Mouse (Mus musculus) CD4-positive, CD25-positive, alpha-beta regulatory T cell, adult 9 weeks (primary cell): Measurements from ENCODE around the gene Glmp. TPM values are rescaled to one million over a fixed set of nuclear protein-coding genes. Genes with fewer than 3 reads are reported as not detected.

Experiments used
- polyA plus RNA-seq: library from polyadenylated mRNA; unstranded; fragments of 100-300 nt; shearing (Covaris generic); gene quantifications from one replicate; pipeline ENCODE4 v1.2.1, GENCODE M21; 2017

Glmp gene
- 385 TPM for polyA plus RNA-seq

DNA sequence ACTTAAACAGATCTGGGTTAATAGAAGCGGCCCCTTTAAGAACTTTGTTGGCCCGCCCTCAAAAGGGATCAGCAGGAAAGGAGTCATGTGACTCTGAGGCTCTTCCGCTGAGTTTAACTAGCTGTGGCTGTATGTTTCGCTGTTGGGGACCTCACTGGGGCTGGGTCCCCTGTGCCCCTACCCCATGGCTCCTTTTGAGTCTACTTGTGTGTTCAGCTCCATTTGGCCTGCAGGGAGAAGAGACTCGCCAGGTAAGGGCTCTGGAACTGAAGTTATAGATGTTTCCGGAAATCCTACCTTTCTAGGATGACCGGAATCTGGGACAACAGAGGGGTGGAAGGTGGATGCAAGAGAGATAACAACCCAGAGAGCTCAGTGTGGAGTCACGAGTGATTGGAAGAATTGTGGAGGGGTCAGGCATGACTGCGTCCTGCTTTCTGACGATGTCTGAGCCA is at the start of gene Glmp:
Gene Glmp, plus strand, starts transcription at position 73 of the 455 bp plus-strand sequence.

DNA sequence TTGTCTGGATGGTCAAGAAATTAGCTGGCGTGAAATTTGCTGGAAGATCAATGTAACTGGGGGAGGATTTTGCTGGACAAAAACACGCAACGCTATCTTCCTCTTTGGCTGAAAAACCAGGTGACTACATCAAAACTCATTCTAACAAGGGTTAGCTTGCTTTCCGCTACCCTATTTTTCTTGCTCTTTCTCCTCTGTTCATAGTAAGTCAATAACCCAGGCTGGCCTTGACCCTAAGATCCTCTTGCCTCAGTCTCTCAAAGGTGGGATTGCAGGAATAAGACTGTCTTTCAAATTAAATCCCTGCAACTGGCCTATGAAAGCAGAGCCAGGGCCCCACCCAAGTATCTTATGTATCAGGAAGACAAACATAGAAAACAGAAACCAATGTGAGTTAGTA is 37.7 kb upstream of the Glmp start, which contains the start of gene Gm38392:
Gene Gm38392, minus strand, starts transcription at position 101 of the 400 bp plus-strand sequence.

DNA sequence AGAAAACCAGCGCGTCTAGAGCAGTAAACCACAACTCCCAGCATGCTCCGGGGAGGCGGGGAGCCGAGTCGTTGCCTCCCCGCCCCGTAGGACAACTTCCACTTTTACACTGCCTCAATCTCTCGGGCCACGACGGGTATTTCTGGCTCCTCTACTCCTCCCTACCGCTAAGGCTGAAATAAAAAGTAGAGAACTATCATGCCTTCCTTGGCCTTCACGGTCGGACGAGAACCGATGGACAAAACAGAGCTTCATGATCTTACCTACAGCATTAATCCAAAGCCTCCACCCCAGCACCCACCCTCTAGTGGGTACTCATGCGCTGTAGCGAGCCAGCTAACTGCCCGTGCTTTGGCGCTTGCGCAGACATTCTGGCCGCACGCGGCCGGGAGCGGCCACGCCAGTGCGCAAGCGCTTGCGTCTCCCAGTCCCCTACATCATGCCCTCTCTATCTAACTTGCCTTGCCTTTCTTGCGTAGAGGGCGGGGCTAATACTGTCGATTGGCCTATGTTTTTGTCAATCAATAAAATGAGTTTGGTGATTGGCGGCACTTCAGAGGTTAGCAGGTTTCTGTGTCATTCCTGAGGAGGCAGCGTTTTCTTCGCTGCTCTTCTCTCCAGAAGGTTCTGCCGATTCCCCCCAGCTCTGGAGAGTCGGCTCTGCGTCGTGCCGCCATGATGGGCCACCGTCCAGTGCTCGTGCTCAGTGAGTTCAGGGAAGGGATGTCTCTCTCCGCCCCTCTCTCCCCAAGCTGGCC is 28.1 kb upstream of the Glmp start, which contains the start of the genes Tsacc and Cct3:
Gene Tsacc, minus strand, starts transcription at position 439 of the 758 bp plus-strand sequence.
Gene Cct3, plus strand, starts transcription at position 556 of the 758 bp plus-strand sequence.

DNA sequence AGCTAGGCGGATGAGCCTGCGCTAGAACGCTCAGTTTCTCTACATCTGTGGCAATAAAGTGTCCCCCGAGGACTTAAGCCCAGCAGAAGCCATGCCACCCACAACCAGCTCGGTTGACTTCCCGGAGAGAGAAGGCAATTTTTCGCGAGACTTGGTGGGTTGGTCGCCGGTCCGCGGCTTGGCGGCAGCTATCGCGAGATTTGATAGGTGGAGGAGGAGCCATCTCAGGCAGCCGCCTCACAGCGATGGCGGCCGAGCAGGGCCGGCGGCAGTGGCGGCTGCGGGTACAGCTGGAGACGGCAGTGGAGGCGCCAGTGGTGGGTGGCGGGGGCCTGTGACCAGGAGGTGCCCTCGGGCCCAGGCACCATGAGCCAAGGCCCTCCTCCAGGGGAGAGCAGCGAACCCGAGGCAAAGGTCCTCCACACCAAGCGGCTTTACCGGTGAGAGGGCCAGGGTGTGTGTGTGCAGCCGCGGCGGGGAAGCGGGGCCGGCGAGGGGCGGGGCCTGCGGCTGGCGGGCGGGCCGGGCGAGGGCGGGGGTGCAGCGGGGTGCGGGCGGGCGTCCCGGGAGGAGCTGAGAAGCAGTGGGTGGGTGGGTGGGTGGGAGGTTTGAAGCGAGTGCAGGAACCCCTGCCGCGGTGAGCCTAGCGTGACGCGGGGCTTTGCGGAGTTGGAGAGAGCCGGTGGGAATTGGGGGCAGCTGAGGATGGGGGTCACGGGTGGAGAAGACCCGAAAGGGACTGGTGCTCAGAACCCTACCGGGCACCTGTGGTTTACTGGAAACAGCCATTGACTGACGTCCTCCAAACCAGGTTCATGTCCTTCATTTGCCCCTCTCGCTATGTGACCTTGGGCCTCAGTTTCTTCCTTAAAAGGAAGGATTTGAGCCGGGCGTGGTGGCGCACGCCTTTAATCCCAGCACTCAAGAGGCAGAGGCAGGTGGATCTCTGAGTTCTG is 11.5 kb downstream of the Glmp start, which contains the start of the genes Tmem79 and Smg5:
Gene Tmem79, minus strand, starts transcription at position 91 of the 956 bp plus-strand sequence.
Gene Smg5, plus strand, starts transcription at position 203 of the 956 bp plus-strand sequence.

DNA sequence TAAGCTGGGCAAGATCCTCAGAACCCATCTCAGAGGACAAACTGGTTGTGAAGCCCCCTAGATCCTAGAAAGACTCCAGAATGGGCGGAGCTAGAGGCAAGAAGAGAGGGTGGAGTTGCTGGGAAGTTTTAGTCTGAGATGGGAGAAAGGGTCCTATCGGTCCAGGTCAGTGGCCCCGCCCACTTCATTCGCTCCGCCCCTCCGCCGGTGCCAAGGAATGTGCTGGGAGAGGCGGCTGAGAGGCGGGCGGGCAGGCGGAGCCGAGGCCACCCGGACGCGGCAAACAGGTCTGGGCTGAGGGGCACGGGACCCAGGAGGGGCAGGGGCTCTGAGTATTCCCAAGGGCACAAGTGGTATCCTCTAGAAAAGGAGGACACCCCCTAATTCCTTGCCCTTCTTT is 39.5 kb downstream of the Glmp start, which contains the start of gene Paqr6:
Gene Paqr6, plus strand, starts transcription at position 248 of the 400 bp plus-strand sequence.

GRCm38 (mm10) chr3:88372643-88373042 is 47.8 kb downstream of the Glmp start, which contains the start of gene Bglap3:
TSS of gene Bglap3 (minus strand) at chr3:88372743.

DNA sequence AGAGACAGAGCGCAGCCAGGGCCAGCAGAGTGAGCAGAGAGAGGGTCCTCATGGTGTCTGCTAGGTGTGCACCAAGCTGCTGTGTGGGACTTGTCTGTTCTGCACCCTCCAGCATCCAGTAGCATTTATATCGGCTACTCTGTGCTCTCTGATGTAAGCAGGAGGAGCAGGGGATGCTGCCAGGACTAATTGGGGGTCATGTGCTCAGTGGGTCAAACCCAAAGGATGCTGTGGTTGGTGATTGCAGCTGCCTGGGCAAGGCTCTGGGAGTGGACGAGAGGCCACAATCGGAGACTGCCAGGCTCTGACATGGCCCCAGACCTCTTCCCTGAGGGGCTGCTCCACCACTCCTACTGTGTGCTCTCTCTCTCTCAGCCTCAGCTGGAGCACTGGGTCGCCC is 53.8 kb downstream of the Glmp start, which contains the start of gene Bglap2:
Gene Bglap2, minus strand, starts transcription at position 101 of the 400 bp plus-strand sequence.

Other genes with a start within 250 kb of the Glmp start
- not detected for gene Ttc24, start 246.7 kb upstream of the Glmp start, polyA plus RNA-seq
- gene Iqgap3, start 243.1 kb upstream of the Glmp start, polyA plus RNA-seq: 0.84 TPM
- 22.5 TPM for gene Mef2d, start 182.7 kb upstream of the Glmp start, polyA plus RNA-seq
- gene Rhbg, start 70.3 kb upstream of the Glmp start, polyA plus RNA-seq: not detected
- gene Gm38392, start 37.8 kb upstream of the Glmp start, polyA plus RNA-seq: not detected
- gene Tsacc, start 28.0 kb upstream of the Glmp start, polyA plus RNA-seq: 13.7 TPM
- 344 TPM for gene Cct3, start 27.9 kb upstream of the Glmp start, polyA plus RNA-seq
- 1.4 TPM for gene Tmem79, start 11.1 kb downstream of the Glmp start, polyA plus RNA-seq
- gene Smg5, start 11.2 kb downstream of the Glmp start, polyA plus RNA-seq: 47.8 TPM
- not detected for gene Paqr6, start 39.6 kb downstream of the Glmp start, polyA plus RNA-seq
- not detected for gene Bglap3, start 47.7 kb downstream of the Glmp start, polyA plus RNA-seq
- not detected for gene Bglap2, start 53.7 kb downstream of the Glmp start, polyA plus RNA-seq
- gene Bglap, start 59.4 kb downstream of the Glmp start, polyA plus RNA-seq: not detected
- 44.0 TPM for gene Pmf1, start 85.3 kb downstream of the Glmp start, polyA plus RNA-seq
- 25.6 TPM for gene Slc25a44, start 100.1 kb downstream of the Glmp start, polyA plus RNA-seq
- gene Sema4a, start 136.2 kb downstream of the Glmp start, polyA plus RNA-seq: 80.1 TPM
- 9.1 TPM for gene Lmna, start 184.9 kb downstream of the Glmp start, polyA plus RNA-seq
- 0.32 TPM for gene Mex3a, start 207.4 kb downstream of the Glmp start, polyA plus RNA-seq
- not detected for gene Rab25, start 223.3 kb downstream of the Glmp start, polyA plus RNA-seq
- 227 TPM for gene Lamtor2, start 228.1 kb downstream of the Glmp start, polyA plus RNA-seq
- gene Ubqln4, start 228.7 kb downstream of the Glmp start, polyA plus RNA-seq: 52.5 TPM